Mouse (Mus musculus) frontal cortex, postnatal 25 days (tissue): ENCODE results near the gene Olfr975.
"Not testable (repeated sequence)": the region's sequence is repeated elsewhere in the genome, so short reads cannot be mapped to it uniquely, and the experiment has no call there.

Source experiments
- DNase-seq, 2 experiments: peaks; one replicate each; pipeline ENCODE4 v3.0.0; 2022; ENCODE audit warnings: low spot score in 2 of 2

Gene Olfr975

GRCm38 (mm10) chr9:39951946-39952345, at the start of gene Olfr975:
Gene Olfr975 (minus strand): TSS chr9:39952046.
- no peak for DNase-seq

GRCm38 (mm10) chr9:39991813-39992212, 40.0 kb upstream of the Olfr975 start, which contains the start of gene Olfr978:
Gene Olfr978 (plus strand): TSS chr9:39992113.
- DNase-seq = no peak

GRCm38 (mm10) chr9:39976581-39977145, 24.8 kb upstream of the Olfr975 start:
- DNase-seq = not testable (repeated sequence)

- not testable (repeated sequence) for DNase-seq
Observed at GRCm38 (mm10) chr9:39961033-39961432, 9.2 kb upstream of the Olfr975 start, which contains the start of gene Olfr976. Gene Olfr976 (minus strand): TSS chr9:39961133.

GRCm38 (mm10) chr9:39937201-39937600, 14.6 kb downstream of the Olfr975 start, which contains the start of gene Olfr974:
Gene Olfr974 (plus strand): TSS chr9:39937501.
- DNase-seq = no peak

GRCm38 (mm10) chr9:39928837-39929236, 23.0 kb downstream of the Olfr975 start:
- not testable (repeated sequence) for DNase-seq

- DNase-seq = not testable (repeated sequence)
Observed at GRCm38 (mm10) chr9:39927975-39928836, 23.6 kb downstream of the Olfr975 start.

GRCm38 (mm10) chr9:39909939-39910338, 41.9 kb downstream of the Olfr975 start:
- no peak for DNase-seq

GRCm38 (mm10) chr9:39907036-39907435, 44.8 kb downstream of the Olfr975 start, which contains the start of gene Olfr229:
Gene Olfr229 (plus strand): TSS chr9:39907336.
- DNase-seq = no peak

GRCm38 (mm10) chr9:39905106-39905505, 46.7 kb downstream of the Olfr975 start:
- no peak for DNase-seq
